Mouse (Mus musculus) embryonic stem cell, embryonic (primary cell): ENCODE data around the gene Cdyl.

Experiments
- CTCF ChIA-PET, 4 experiments: fragments of 300-600 bp in 2 of 4; fragments of 350-600 bp in 2 of 4; sonication (Branson Sonifier 250); formaldehyde crosslinking; loops; one replicate each; lab custom pipeline; 2022; ENCODE audit warnings: inconsistent platforms in 2 of 4; lab: Charles Lee
- POLR2A ChIA-PET, 4 experiments: fragments of 300-600 bp in 2 of 4; fragments of 350-600 bp in 2 of 4; sonication (Branson Sonifier 250); formaldehyde crosslinking; loops; one replicate each; lab custom pipeline; 2022; ENCODE audit warnings: antibody characterized with exemption in 4 of 4, inconsistent platforms in 1 of 4; lab: Charles Lee

Cdyl gene

GRCm38 (mm10) chr13:35659406-35659985 lies at the start of gene Cdyl:
Gene Cdyl (plus strand): TSS chr13:35659833.
- CTCF ChIA-PET: no interaction called here
- POLR2A ChIA-PET: no interaction called here

DNA sequence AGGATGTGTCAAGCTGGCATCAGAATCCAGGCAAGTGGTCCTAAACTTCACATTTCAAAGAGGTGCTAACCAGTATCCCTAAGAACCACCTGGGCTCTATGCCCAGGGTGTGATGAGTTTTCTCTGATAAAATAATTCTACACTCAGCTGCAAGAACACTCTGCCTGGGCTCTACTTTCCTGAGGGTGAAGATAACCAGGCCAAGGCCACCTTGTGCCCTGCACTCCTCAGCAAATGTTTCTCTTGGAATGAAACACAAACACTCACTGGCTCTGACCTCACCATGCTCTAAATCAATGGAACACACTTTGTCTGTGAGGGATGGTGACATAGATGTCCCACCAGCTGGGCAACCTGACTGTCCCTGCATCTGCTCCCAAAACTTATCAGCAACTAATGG lies 48.9 kb upstream of the Cdyl start:
- CTCF ChIA-PET: interaction anchor here in 1 of 4 experiments (0.5 kb wide), 1 partner anchor 74 kb away, joined by 3 read pairs; no protein-coding TSS in a partner anchor
- POLR2A ChIA-PET: no interaction called here

DNA sequence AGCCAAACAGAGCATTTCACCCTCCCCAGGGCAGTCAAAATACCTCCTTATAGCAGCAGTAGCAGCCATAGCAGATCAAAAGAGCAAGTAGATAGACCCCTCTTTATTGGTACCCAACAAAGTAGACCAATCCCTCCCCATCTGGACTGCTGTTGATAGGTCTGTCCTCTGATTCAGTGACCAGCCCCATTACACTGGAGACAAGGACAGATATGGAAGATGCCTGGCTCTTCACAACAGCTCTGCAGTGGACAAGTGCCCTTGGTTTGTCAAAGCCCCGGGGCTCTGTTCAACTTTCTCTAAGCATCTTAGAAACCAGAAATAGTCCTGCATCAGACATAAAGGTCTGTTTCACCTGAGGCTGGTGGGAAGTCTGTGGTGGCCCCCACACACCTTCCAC lies 47.1 kb upstream of the Cdyl start:
- ChIA-PET CTCF (no interaction called here), POLR2A (no interaction called here)

- POLR2A ChIA-PET: no interaction called here
Observed at GRCm38 (mm10) chr13:35614832-35615479, 44.7 kb upstream of the Cdyl start.

DNA sequence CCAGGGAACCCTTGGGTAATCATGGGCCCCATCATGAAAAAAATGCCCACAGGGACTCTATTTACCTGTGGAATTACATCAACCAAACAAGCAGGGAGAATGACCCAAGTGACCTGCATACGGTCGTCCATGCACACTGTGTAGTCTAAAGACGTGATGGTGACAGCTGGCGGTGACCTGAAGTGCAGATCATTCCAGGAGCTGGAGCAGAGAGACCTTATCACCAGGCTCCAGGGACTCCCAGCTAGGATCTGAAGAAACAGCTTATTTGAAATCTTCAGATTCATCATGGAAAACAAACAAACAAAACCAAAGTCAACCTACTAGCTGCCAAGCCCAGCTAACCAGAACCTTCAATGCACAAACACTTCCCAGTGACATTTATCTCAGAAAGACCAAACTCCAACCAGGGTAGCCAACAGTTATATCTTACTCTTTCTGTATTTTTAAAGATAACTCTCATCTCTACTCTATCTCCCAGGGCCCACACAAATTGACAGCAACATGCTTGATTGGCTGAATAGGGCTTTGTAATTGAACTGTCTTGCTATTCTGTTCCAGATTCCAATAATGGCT lies 43.0 kb upstream of the Cdyl start:
- POLR2A ChIA-PET: no interaction called here
- CTCF ChIA-PET: no interaction called here

More at GRCm38 (mm10) chr13:35614832-35615479, 44.7 kb upstream of the Cdyl start:
- CTCF ChIA-PET: no interaction called here

- ChIA-PET POLR2A (no interaction called here), CTCF (no interaction called here)
Observed at GRCm38 (mm10) chr13:35619356-35619755, 40.3 kb upstream of the Cdyl start.

GRCm38 (mm10) chr13:35620756-35621155 lies 38.9 kb upstream of the Cdyl start:
- ChIA-PET CTCF (no interaction called here), POLR2A (no interaction called here)

- CTCF ChIA-PET: no interaction called here
- POLR2A ChIA-PET: no interaction called here
Observed at GRCm38 (mm10) chr13:35624831-35625230, 34.8 kb upstream of the Cdyl start.

- ChIA-PET CTCF (no interaction called here), POLR2A (no interaction called here)
Observed at GRCm38 (mm10) chr13:35625556-35625955, 34.1 kb upstream of the Cdyl start.

DNA sequence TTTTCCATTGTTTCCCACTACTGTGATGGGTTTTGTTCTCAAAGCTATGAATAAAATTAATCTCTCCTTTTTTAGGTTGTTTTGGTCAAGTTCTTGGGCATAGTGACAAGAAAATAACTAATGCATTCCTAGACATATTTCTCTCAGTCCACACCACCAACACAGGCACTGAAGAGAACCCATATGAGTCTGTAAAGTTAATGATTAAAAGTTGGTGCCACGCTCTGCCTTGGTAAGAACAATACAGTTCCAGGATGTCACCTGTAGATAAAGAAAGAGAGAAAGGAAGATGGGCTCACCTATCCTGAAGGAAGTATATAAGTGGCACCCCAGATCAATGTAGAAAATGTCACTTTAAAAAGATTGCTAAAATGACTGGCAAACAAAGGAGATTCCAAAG lies 32.3 kb upstream of the Cdyl start:
- ChIA-PET CTCF (no interaction called here), POLR2A (no interaction called here)

- ChIA-PET CTCF (interaction anchor here in 1 of 4 experiments (0.7 kb wide), 1 partner anchor 172 kb away, joined by 4 read pairs; no protein-coding TSS in a partner anchor), POLR2A (interaction anchor here in 1 of 4 experiments (0.6 kb wide), 1 partner anchor 55 kb away, joined by 5 read pairs; no protein-coding TSS in a partner anchor)
Observed at GRCm38 (mm10) chr13:35647132-35647823, 12.4 kb upstream of the Cdyl start.

- CTCF ChIA-PET: interaction anchor here in 1 of 4 experiments (0.6 kb wide), 1 partner anchor 236 kb away, joined by 5 read pairs; no protein-coding TSS in a partner anchor
- POLR2A ChIA-PET: interaction anchor here in 1 of 4 experiments (0.6 kb wide), 1 partner anchor 125 kb away, joined by 3 read pairs; no protein-coding TSS in a partner anchor
Observed at GRCm38 (mm10) chr13:35650284-35650872, 9.3 kb upstream of the Cdyl start.

GRCm38 (mm10) chr13:35652851-35653250 lies 6.8 kb upstream of the Cdyl start:
- POLR2A ChIA-PET: interaction anchor here in 1 of 4 experiments (1.4 kb wide), 1 partner anchor 12 kb away, joined by 3 read pairs; no protein-coding TSS in a partner anchor

GRCm38 (mm10) chr13:35656853-35657252 lies 2.8 kb upstream of the Cdyl start:
- CTCF ChIA-PET: no interaction called here
- POLR2A ChIA-PET: interaction anchor here in 1 of 4 experiments (0.7 kb wide), 1 partner anchor 10 kb away, joined by 3 read pairs; no protein-coding TSS in a partner anchor

More at GRCm38 (mm10) chr13:35652851-35653250, 6.8 kb upstream of the Cdyl start:
- CTCF ChIA-PET: no interaction called here

DNA sequence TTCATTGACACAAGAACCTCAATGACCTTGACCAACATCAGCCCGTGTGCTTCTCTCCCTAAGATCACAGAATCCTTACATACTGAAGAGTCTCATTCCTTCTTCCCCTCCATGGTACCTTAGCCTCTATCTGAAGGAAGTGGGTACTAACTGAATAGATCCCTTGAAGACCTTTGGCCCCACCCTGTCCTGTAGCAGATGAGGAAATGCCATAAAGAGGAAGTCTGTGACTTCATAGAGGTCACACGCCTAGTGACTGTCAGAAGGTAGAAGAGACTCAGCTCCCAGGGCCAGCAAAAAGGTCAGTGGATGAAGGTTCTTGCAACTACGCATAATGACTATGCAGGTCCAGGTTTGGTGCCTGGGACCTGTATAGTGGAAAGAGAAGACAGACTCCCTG lies 5.8 kb downstream of the Cdyl start:
- POLR2A ChIA-PET: no interaction called here
- CTCF ChIA-PET: no interaction called here

DNA sequence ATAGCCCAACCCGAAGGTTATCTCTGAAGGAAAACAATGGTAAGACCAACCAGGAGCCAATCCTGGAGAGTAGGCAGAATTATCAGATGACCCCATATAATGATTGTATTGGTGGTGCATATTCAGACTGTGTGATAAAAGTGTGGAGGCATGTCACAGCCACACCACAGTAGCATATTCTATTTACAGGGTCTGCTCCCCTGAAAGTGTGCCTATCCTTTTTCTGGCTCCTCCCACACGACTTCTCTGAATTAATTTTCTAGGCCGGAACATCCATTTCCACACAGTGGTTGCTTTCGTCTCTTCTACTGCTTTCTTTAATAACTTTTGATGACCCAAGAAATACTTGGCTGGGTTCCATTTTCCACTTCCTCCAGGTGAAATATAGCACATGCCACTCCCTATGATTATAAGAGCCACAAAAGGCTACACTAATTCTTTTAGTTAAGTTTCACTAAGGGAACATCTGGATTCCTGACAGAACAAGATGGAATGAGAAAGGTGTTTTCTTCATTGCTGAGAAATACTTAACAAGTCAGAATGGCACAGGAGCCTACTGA lies 10.4 kb downstream of the Cdyl start:
- ChIA-PET POLR2A (no interaction called here), CTCF (no interaction called here)

GRCm38 (mm10) chr13:35670875-35671274 lies 11.2 kb downstream of the Cdyl start:
- ChIA-PET POLR2A (no interaction called here), CTCF (no interaction called here)

GRCm38 (mm10) chr13:35676921-35677320 lies 17.3 kb downstream of the Cdyl start:
- POLR2A ChIA-PET: interaction anchor here in 1 of 4 experiments (0.6 to 1.2 kb wide), 2 partner anchors 61 to 62 kb away, joined by 3 read pairs; no protein-coding TSS in a partner anchor
- CTCF ChIA-PET: no interaction called here
